15 mouse cellular contexts compared by ENCODE assay signal in the genomic region with DNA sequence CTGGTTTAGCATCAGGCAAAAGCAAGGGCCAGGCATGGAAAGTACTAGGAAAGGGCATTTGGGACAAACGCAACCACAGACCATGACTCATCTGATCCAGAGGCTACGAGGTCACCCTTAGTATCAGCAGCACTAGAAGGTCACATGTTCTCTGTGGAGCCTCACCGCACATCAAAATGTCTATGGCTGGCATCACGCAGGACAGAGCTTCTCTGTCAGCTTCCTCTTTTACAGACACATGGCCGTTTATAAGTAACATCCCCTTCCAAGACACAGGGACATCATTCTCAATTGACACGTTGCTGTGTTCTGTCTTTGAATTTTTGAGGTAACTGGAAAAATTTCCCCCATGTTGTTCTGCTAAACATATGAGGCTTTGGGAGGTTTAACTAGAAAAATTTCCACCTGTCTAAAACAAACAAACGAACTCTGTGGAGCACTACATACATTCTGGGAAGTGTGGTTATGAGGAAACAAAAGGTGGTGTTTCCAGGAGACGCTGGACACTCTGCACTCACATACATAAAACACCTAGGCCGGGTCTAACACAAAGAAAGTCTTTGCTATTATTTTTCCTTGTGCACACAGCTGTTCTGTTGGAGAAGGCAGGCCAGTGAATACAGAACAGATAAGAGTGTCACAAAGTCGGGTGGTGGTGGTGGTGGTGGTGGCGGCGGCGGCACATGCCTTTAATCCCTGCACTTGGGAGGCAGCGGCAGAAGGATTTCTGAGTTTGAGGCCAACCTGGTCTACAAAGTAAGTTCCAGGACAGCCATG.
DNase-seq lines count a peak whose midpoint lies in the region; ATAC-seq and TF ChIP-seq lines count a peak whose summit lies in the region.
"Had no signal": no experiment of that assay in that cellular context is flagged by ENCODE, and none has a peak within 500 bp of the region (broad histone marks: within the 10 kb centered on the region; RNA-seq: fewer than 3 reads in every experiment).

No protein-coding gene starts in this region.

- H3K4me3 ChIP-seq in CH12.LX (replicated peaks in 1 of 3; ENCODE audit: low read depth in 2 of 3, low read length in 2 of 3, poor library complexity in 1 of 3) = no peak overlapping the region
- H3K4me3 ChIP-seq in bone marrow, adult 2 months (replicated peaks; ENCODE audit: control insufficient read depth, low read depth, low read length) = no peak overlapping the region
- no peak overlapping the region for H3K4me3 ChIP-seq in liver, embryonic 15.5 days (replicated peaks)
- H3K4me3 ChIP-seq in stomach, embryonic 14.5 days (ENCODE audit: low read depth, low read length) = no peak overlapping the region
- H3K4me3 ChIP-seq: embryonic facial prominence, embryonic 15.5 days; hindbrain, embryonic 12.5 days; neural tube, embryonic 13.5 days had no signal

- peak; percentile 78 for ATAC-seq in liver, embryonic 15.5 days (ENCODE audit: insufficient read depth)
- ATAC-seq in stomach, embryonic 14.5 days (ENCODE audit: insufficient number of reproducible peaks, insufficient read depth, low FRiP score, low read depth) = peak; percentile 72; the same call in 1 of the 2 replicates
- no peak for ATAC-seq in activated CD4-positive, CD25-positive, alpha-beta regulatory T cell, adult 4 months

- no peaks in the 10 kb centered on the region for H3K79me2 ChIP-seq in CH12.LX (replicated peaks; ENCODE audit: control insufficient read depth, extremely low read depth, insufficient read depth, poor library complexity, severe bottlenecking)

- no peak overlapping the region for H3K4me2 ChIP-seq in CH12.LX (ENCODE audit: insufficient read depth, low read depth, poor library complexity, severe bottlenecking)
- H3K4me2 ChIP-seq in liver, embryonic 15.5 days = peak overlapping the region; percentile 27
- H3K4me2 ChIP-seq in stomach, embryonic 14.5 days (replicated peaks; ENCODE audit: low read depth, low read length) = no peak overlapping the region
- H3K4me2 ChIP-seq: embryonic facial prominence, embryonic 15.5 days; hindbrain, embryonic 12.5 days; neural tube, embryonic 13.5 days had no signal

- no peak for TF ChIP-seq CTCF in CH12.LX (conservative IDR thresholded peaks at IDR 0.05 in 1 of 2, IDR thresholded peaks at IDR 0.05 in 1 of 2; ENCODE audit: low read depth in 2 of 2, low read length in 2 of 2)
- no peak for TF ChIP-seq CTCF in bone marrow, adult 2 months (IDR thresholded peaks at IDR 0.05; ENCODE audit: control insufficient read depth, insufficient read depth, low read length)

- no peaks in the 10 kb centered on the region for H3K27me3 ChIP-seq in CH12.LX (replicated peaks)
- no peaks in the 10 kb centered on the region for H3K27me3 ChIP-seq in liver, embryonic 15.5 days
- no peaks in the 10 kb centered on the region for H3K27me3 ChIP-seq in stomach, embryonic 14.5 days (ENCODE audit: control insufficient read depth, insufficient read depth, low read length)
- H3K27me3 ChIP-seq: embryonic facial prominence, embryonic 15.5 days; hindbrain, embryonic 12.5 days; neural tube, embryonic 13.5 days had no signal

- in situ Hi-C loops in CH12.LX (cut with MboI; ENCODE audit: low pct_ligation_motif_present, low pct_unique_long_range_greater_than_20kb, low sequenced_read_pairs) = no loop called here

- no peaks in the 10 kb centered on the region for H3K36me3 ChIP-seq in CH12.LX (replicated peaks in 1 of 2; ENCODE audit: control insufficient read depth in 1 of 2, insufficient read depth in 1 of 2, low read length in 1 of 2)
- no peaks in the 10 kb centered on the region for H3K36me3 ChIP-seq in liver, embryonic 15.5 days (replicated peaks)
- no peaks in the 10 kb centered on the region for H3K36me3 ChIP-seq in stomach, embryonic 14.5 days (ENCODE audit: control insufficient read depth, insufficient read depth, low read length)
- H3K36me3 ChIP-seq: embryonic facial prominence, embryonic 15.5 days; hindbrain, embryonic 12.5 days; neural tube, embryonic 13.5 days had no signal

- TF ChIP-seq EP300 in CH12.LX (IDR thresholded peaks at IDR 0.05; ENCODE audit: low read length) = no peak

- 38% methylated on average over 14 of the region's 14 CpGs for WGBS in bone marrow, adult 2 months
- WGBS in liver, embryonic 15.5 days (ENCODE audit: insufficient replicate concordance) = 22% methylated on average over 14 of the region's 14 CpGs
- WGBS in stomach, embryonic 14.5 days = 63% methylated on average over 14 of the region's 14 CpGs

- intact Hi-C loops in heart, postnatal 25 days (cut with DNase I) = no loop called here

- no peak overlapping the region for H3K9ac ChIP-seq in CH12.LX (ENCODE audit: insufficient read depth, low read depth)
- H3K9ac ChIP-seq in liver, embryonic 15.5 days = peak overlapping the region; percentile 33; the same call in 1 of the 2 replicates
- no peak overlapping the region for H3K9ac ChIP-seq in stomach, embryonic 14.5 days (replicated peaks; ENCODE audit: low read depth, low read length)
- H3K9ac ChIP-seq: embryonic facial prominence, embryonic 15.5 days; hindbrain, embryonic 12.5 days; neural tube, embryonic 13.5 days had no signal

- no peak for TF ChIP-seq POLR2A in CH12.LX (IDR thresholded peaks at IDR 0.05; ENCODE audit: low read depth, low read length)
- TF ChIP-seq POLR2A in bone marrow, adult 2 months (IDR thresholded peaks at IDR 0.05; ENCODE audit: borderline replicate concordance, control insufficient read depth, low read depth, low read length) = no peak

- DNase-seq in CH12.LX (ENCODE audit: extremely low read depth) = peak; percentile 23
- no peak for DNase-seq in retina, embryonic 14.5 days (ENCODE audit: low spot score)
- no peak for DNase-seq in heart, postnatal 25 days (ENCODE audit: low spot score)
- DNase-seq: cerebellum, postnatal 10 days; kidney, adult 9 months; layer of hippocampus, adult 9-11 months; right cerebral cortex, postnatal 25 days; thymus, postnatal 25 days had no signal

- no peaks in the 10 kb centered on the region for H3K9me3 ChIP-seq in CH12.LX (replicated peaks; ENCODE audit: low read length)
- H3K9me3 ChIP-seq in liver, embryonic 15.5 days (replicated peaks) = no peaks in the 10 kb centered on the region
- no peaks in the 10 kb centered on the region for H3K9me3 ChIP-seq in stomach, embryonic 14.5 days (ENCODE audit: control insufficient read depth, low read depth, low read length)
- H3K9me3 ChIP-seq: embryonic facial prominence, embryonic 15.5 days; hindbrain, embryonic 12.5 days; neural tube, embryonic 13.5 days had no signal

- H3K27ac ChIP-seq in CH12.LX (ENCODE audit: insufficient read depth, low read depth) = no peak overlapping the region
- H3K27ac ChIP-seq in bone marrow, adult 2 months (ENCODE audit: control insufficient read depth, insufficient read depth, low read depth, low read length, poor library complexity) = peak overlapping the region; percentile 19; the same call in 1 of the 2 replicates
- H3K27ac ChIP-seq in liver, embryonic 15.5 days (replicated peaks) = peak overlapping the region; percentile 70
- H3K27ac ChIP-seq in stomach, embryonic 14.5 days (ENCODE audit: low read length) = no peak overlapping the region
- H3K27ac ChIP-seq: embryonic facial prominence, embryonic 15.5 days; hindbrain, embryonic 12.5 days; neural tube, embryonic 13.5 days had no signal

- peaks cover 13 to 44% of the 10 kb centered on the region in 2 experiments for H3K4me1 ChIP-seq in CH12.LX (ENCODE audit: control insufficient read depth in 1 of 2, insufficient read depth in 2 of 2)
- peaks cover 8% of the 10 kb centered on the region for H3K4me1 ChIP-seq in bone marrow, adult 2 months (ENCODE audit: control insufficient read depth, insufficient read depth, low read length)
- H3K4me1 ChIP-seq in liver, embryonic 15.5 days (replicated peaks) = peaks cover 70% of the 10 kb centered on the region
- H3K4me1 ChIP-seq in stomach, embryonic 14.5 days (ENCODE audit: control insufficient read depth, insufficient read depth, low read length) = no peaks in the 10 kb centered on the region
- H3K4me1 ChIP-seq: embryonic facial prominence, embryonic 15.5 days; hindbrain, embryonic 12.5 days; neural tube, embryonic 13.5 days had no signal

- dilution Hi-C loops in CH12.LX (cut with MboI; ENCODE audit: extremely low pct_ligation_motif_present, extremely low pct_unique_long_range_greater_than_20kb, low sequenced_read_pairs) = no loop called here

- no peak for TF ChIP-seq RAD21 in CH12.LX (IDR thresholded peaks at IDR 0.05; ENCODE audit: low read depth, low read length)

TF ChIP-seq in CH12.LX, 34 proteins besides CTCF, POLR2A, EP300 and RAD21:
- TF ChIP-seq ZKSCAN1 (IDR thresholded peaks at IDR 0.05; ENCODE audit: borderline replicate concordance, low read depth, low read length) (no peak), USF1 (IDR thresholded peaks at IDR 0.05; ENCODE audit: low read depth, low read length) (no peak), MAZ (IDR thresholded peaks at IDR 0.05; ENCODE audit: low read depth, low read length) (no peak), NRF1 (IDR thresholded peaks at IDR 0.05; ENCODE audit: low read depth, low read length) (no peak), RCOR1 (conservative IDR thresholded peaks at IDR 0.05; ENCODE audit: low read depth, low read length) (no peak)

Comparison
In these comparisons a context has a peak if more than half of its experiments do, and no peak if none do; other contexts are left out.
1. H3K27ac ChIP-seq: peak in bone marrow, adult 2 months (single experiment) and liver, embryonic 15.5 days (single experiment); none in CH12.LX (single experiment) and stomach, embryonic 14.5 days (single experiment).